Mouse (Mus musculus) testis, postnatal 10 days (tissue): Measurements from ENCODE around the gene Dram1.

ENCODE experiments used
- DNase-seq: peaks from one replicate; pipeline ENCODE4 v3.0.0; 2021; ENCODE audit warnings: low spot score

The Dram1 gene

DNA sequence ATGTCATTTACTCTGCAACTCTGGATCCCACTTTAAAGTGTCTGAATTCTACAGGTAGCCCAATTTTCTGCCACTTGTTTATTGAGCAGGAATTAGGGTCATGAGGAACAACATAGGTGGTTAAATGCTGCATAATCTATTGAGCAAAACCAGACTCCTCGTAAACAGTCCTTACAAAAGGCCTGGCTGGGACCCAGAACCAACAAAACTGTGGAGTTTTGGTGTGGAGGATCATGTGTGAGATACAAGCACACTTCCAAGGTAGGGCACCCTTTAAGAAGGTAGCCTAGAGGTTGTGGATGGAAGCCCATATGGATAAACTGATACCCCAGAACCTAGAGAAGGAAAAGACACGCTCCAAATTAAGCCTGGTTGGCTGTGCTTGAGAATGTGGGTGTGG lies 28.2 kb downstream of the Dram1 start:
- DNase-seq: no peak

DNA sequence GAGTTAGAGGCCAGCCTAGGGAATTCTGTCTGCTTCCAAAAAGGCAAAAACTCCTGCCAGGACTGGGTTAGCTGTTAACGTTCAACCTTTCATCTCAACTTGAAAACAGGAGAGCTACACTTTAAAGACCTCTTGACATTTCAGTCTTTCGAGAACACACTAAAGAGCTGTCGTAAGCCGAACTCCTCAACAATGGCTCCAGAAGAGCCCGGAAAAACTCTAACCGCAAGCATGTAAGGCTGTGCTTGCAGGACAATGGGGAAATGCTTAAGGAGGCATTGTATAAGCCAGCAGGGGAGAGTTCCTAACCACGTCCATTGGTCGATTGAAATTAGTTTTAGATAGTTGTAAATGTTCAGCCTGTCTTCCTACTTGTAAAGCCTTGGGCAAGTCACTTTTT lies 29.1 kb downstream of the Dram1 start:
- DNase-seq: no peak

DNA sequence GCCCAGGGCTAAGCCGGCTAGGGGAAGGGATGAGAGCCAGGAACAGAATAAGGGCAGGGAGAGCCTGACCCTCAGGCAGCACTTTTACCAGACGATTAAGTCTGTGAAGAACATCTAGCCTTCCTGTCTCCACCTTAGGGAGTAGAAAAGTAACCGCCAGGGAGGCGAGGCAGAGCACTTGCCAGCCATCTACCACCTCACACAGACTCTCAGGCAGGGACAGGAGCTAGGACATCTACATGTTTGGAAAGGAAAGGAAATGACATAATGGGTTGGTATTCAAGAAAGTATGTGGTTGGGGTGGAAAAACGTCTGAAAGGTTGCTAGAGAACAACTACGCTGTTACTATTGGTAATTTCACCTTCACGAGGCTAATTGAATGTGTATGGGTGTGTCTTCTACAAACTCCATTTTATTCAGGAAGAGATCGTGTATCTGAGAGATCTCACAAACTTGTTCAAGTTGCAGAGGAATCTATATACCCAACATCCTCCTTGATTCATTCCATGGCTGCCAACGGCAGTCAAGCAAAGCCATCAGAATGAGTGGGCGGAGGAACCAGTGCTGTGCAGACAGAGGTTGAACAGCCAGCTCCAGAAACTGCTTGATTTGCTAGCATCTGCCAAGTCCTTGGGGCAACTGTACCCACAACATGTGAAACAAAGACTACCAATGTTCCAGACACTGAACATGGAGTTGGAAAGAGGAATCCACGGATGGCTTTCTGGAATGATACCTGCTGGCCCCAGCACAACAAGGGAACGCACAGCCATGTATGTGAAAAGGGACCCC lies 32.2 kb downstream of the Dram1 start:
- DNase-seq: no peak

DNA sequence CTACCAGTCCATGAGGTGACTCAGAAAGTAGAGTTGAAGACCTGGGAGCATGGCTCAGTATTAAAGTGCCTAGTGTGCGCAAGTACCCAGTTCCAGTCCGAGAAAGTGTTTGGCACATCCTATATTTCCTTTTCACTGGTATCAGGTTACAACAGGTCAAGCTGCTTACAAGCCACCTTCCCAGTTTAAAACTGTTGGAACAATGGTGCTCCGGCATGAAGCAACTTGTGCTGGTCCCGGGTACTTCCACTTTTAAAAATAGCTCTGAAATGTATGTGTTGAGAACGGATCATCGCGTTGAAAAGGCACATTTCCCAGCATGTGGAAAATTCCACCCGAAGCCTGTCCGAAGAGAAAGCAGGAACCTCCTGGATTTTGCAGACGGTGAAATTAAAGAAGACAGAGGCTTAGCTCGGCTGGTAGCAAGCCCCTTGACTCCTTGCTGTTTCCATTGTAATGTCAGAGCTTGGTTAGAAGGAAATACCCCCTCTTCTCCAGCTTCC lies 32.9 kb downstream of the Dram1 start:
- no peak for DNase-seq

DNA sequence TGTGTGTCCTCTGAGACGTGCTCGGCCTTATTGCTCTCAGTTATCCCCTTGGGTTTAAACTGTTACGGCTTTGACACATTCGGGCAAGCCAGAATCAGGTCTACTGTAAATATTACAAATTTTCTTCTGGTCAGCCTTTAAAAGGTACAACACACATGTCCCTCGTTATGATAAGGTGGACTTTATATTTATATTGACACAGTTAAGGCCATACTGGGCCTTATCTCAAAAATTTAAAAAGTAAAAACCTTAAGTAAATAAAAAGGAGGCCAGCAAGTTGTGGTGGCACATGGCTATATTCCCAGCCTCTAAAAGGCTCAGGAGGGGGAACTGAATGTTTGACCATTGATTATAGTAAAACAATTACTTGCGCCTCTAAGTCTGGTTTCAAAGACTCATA lies 37.5 kb downstream of the Dram1 start:
- DNase-seq: no peak

DNA sequence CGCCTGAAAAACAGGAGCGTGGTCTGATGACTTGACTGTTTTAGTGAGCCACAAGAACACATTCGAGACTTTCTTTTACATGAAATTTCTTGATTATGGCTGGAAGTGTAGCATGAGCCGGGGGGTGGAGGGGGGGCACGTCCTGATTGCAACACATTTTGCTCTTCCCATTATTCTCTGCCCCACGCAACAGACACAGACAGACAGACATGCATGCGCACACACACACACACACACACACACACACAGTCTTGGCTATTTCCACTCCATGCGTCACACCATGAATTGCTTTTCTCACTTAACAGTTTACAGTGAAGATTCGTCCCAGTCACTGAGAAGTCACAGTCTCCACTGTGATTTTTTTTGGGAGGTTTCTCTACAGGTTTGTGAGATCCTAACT lies 38.2 kb downstream of the Dram1 start:
- DNase-seq: no peak

DNA sequence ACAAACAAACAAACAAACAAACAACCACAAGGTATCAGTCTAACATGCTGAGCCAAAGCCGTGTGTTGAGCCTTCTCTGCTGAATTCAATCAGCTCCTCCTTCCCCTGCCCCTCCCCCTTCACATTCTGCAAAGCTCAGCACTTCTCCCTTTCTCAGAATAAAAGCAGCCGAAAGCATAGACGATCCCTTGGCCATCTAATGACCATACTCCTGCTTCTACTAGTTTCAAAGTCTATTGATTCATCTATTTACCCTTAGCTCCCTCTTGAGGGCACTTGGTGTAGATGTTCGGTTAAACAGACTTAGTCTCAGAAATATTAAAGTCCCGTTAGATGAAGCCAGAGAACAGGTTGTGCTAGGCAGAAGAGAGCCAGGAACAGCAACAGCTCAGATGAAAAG lies 48.2 kb downstream of the Dram1 start:
- no peak for DNase-seq

DNA sequence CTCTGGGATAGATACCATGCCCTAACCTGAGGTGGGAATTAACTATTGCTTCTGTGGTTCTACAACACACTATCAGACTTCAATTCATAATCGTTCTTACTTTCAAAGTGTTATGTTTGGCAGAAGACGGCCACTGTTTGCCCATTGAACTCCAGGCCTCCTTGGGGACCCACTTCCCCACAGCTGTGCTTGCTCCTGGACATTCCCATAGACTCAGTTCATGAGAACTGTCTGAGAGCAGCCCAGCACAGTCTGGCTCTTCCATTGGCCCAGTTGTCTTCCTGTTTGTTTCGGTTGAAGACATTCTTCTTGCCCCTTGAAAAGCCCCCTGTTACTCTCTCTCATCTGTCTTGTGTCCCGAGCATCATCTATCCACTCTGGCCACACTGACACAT lies 50.8 kb downstream of the Dram1 start:
- DNase-seq: no peak

DNA sequence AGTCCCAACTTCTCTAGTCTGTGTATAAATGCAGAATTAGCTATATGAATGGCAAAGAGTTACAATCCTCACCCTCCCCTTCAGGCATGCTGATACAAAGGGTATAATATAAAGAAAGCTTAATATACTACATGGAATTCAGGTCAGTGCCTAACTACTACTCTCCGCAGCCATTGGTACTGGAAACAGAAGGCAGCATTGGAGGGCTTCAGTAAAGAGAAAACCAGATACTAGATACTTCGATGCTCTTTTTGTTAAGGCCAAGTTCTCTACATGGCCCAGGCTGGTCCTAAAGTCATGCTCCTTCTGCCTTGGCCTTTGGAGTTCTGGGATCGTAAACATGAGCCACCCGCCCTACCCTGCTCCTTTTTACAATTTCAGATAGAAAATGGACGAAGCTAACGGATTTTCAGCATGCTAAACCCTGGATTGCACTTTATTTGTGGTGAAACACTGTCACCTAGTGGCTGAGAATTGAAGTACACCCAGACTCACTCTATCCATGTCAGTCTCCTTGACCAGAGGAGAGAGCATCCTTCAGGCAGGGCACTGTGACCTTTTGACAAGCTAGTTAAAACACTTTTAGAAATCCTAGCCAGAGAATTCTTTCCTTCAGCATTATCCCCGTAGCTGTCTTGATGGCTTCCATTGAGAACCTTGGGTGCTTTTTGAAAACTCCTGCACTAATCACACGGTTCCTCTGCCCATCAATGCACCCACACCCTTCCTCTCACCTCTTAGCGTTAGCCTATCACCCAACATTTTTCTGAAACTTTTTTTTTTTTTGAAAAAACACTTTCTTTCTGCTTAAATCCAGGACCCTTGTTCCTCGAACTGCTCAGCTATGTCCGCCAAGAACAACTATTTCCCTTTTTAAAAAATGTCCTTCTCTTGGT lies 51.5 kb downstream of the Dram1 start:
- DNase-seq: peak; percentile 87

DNA sequence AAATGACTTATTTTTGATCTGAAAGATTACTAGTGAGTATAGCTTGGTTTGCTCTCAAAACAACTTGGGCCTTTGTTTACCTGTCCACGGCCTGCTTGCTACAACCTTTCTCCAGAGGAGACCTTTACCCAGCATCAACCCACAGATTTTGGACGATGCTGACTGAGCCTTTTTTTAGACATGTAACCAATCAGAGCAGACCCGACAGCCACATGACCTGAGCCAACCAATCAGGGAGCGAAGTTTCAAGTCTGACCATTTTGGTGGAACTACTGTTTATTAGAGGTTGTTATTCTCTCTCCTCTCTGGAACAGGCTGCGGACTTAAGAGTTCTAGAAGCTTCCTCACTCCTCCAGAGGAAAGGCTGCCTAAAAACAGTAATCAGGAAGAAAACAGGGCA lies 57.1 kb downstream of the Dram1 start:
- no peak for DNase-seq

DNA sequence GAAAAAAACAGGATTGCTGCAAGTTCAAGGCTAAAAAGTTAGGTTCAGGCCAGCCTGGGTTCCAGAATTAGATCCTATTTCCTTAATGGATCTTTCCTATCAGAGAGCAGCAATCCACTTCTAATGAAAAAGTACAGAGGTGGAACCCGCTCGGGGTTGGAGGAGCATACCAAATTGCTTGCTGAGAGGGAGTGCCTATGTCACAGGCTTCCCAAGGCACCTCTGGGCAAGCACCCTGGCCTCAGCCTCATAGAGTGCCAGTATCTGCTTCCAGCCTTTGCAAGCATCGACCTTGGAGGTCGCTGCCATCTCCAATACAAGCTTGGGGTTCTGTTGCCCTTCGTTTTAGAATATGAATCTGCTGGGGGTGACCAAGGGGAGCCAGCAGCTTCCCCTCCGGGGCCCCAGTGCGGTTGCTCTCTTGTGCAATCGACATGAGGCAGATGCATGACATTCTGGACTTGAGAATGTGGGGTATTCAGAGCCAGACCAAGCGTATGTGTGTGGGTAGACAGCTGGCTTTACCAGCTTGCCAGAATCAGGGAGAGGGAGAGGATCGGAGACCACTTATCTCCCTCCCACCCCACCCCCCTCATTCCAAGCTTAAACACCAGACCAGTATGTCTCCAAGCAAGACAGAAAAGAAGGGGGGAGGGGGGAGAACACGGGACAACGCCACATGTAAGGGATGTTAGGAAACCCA lies 58.0 kb downstream of the Dram1 start:
- no peak for DNase-seq

DNA sequence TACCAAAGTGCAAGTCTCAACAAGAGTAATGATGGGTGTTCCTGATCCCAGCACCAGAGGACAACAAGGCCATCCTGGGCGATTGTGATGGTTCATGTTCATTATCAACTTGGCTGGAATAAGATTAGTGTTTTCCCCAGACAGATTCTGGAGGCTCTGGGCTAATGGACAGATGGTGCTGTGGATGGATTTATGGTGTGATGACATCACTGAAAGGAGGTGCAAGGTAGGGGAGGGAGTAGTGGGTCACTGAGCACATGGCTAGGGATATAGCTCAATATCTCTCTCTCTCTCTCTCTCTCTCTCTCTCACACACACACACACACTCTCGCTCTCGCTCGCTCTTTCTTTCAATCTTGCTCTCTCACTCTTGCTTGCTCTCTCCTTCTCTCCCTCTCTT lies 60.7 kb downstream of the Dram1 start:
- DNase-seq: no peak

DNA sequence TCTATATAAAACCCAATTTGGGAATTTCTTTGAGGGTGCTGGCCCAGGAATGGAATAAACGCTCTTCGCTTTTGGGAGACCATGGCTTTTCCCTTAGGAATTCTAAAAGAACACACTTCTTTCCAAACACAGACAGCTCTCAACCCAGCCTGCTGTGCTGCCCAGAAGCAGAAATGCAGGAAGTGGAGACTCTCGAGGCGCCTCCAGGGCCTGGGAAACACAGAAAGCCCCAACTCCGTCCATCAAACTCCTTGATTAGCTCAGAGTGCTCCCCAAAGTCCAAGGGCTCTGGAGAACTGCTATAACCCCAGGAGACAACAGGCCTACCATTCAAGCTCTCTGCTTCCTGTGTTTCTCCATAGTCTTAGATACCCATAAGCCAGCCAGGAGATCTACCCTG lies 61.7 kb downstream of the Dram1 start:
- DNase-seq: no peak

DNA sequence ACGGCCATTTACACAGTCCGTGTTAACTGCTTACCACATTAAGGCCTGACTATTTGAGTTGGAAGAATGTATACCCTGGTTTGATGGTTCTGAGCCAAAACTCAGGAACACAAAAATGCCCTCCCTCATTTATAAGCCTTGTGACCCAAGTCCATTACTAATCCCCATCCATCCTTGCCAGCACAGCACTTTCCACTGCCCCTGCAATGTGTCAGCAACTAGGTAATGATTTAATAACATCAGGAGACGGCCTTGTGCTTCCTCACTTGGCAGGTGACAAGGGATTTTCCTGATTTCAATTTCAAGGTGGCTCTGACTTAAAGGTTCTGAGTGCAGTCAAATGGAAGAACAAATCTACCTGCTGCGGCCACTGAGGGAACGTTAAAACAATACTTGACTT lies 64.0 kb downstream of the Dram1 start:
- DNase-seq: no peak

DNA sequence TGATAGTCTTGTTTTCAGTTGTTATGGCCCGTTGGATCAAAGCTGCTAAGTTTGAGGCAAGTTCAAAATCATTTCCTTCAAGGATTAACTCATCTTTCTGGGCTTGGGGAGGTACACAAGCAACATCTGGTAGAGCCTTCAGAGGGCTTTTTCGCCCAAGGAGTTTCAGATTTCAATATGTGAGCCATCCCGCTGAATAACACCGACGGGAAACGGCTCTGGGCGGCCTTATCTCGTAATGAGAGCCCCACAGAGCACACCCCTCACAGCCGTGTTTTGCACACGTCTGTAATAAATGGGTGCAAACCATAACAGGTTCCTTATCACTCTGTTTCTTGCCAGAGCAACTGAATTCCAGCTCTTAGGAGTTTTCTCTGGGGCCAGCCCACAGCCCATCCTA lies 69.0 kb downstream of the Dram1 start:
- DNase-seq: no peak

DNA sequence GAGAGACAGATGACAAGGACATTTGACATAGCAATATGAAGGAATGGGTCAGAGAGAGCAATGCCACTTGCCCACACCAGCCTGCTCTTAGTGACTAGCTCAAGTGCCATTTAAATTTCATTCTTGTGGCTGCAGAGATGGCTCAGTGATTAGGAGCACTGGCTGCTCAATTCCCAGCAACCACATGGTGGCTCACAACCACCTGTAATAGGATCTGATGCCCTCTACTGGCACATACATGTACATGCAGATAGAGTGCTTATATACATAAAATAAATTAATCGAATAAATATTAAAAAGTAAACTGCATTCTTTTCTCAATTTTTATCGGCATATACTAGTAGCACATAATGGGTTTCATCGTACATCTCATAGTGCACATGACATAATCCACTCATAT lies 72.6 kb downstream of the Dram1 start:
- no peak for DNase-seq

DNA sequence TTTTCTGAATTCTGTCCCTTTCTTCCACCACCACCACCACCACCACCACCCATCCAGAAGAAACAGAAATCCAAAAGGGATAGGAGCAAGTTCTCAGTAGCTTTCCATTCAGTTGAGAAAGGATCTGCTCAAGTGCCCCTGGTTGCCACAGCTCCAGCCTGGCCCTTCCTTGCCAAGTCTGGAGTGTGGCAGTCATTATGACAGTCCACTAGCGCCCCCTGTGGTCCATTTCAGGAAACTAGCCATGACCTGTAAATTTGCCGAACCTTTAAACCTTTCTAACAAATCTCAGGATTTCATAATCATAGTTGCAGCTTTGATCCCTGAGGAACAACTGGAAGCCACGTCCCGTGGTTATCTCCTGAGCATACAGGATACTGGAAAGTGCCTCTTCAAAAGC lies 74.6 kb downstream of the Dram1 start:
- peak; percentile 91 for DNase-seq

DNA sequence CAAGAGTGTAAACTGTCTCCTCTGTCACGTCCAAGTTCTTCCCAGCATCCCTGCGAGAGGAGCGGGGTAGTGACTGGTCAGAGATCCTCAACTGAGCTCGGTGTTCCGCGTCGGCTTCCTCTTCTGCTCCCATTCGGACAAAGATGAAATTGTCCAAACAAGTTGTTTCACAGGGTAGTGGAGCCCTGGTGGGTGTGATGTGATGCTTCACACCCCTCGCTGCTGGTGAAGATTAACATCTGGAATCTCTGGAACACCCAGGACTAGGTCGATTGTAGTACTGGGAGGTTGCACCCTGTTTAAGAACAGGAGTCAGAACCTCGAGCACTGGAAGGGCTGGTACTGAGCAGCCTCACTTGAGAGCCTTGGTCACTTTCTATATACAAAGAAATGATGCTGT lies 75.8 kb downstream of the Dram1 start:
- no peak for DNase-seq

DNA sequence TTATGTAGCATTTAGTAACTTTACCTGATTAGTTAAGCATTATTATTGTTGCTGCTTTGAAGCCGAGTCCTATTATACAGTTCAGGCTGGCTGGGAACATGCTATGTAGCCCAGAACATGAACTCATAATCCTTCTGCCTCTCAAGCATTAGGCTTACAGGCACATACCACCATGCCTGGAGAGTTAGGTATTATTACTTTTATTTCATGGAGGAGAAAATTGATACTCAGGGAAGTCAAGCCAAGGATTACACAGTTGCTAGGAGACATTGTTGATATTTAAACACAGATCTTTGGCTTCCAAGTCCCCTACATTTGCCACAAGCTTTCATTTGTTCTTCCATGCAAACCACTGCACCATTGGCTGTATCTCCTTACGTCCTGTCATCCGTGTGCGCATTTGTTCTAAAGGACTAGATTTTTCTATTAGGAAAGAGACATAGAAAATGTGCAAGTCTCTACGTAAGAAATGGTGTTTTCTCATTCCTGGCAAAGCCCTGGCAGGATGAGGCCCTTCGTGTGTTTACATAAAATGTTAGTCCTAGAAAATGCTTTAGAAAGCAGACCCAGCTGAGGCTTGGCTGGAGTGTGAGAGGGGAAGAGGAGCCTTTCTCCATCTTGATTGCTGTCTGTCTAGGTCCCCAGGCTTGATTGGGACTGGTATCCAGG lies 76.9 kb downstream of the Dram1 start:
- no peak for DNase-seq

DNA sequence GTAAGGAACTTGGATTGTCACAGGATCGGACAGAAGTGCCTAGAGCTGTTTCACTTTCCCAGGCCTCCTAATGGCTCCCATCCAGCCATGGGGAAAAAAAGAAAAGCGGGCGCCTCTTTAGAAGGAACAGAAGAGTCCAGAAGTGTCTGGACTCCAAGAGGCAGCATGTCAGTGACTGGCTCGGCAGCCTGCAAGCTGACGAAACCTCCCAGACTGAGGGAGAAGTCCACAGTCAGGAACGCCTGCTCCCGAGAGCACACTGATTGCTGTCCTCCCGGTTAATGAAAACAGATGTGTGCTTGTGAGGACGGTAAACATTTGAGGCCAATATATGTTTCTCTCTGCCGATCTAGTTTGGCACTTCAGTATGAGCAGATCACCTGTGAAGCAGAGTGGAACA lies 81.9 kb downstream of the Dram1 start:
- no peak for DNase-seq

DNA sequence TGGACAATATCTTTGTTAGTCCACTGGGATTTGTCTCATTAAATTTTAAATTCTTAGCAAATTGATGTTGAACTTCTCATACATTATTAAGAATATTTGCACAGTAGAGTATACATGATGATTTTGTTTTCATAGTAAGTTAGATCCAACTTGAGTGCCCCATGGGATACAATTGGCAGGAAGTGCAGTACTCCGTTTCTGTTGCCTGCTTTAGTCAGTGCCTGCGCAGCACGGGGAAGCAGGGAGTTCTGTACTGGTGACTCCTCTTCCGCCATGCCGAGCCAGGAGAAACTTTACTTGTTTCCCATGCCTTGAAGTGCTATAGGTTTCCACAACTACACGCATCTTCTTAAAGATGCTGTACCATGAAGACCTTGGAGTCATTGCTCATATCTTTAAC lies 83.8 kb downstream of the Dram1 start:
- no peak for DNase-seq

DNA sequence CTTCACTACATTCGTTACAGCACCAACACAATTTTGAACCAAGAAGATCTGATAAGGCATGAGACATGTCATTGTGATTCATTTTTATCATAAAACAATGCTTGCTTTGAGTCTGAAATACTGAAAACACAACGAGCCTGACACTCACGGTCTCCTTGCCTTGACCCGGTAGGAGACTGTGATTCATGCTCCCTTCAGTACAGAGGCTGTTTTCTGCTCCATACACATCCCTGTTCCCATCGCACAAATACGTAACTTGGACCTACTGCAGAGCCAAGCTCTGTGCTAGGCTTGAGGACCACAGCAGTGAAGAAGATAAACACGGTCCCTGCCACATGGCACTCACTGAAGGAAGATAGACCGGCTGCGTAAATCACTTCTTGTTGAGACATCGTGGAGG lies 90.8 kb downstream of the Dram1 start:
- no peak for DNase-seq
